Mouse (Mus musculus): ENCODE measurements around the gene Sema4d. TPM values are rescaled to one million over a fixed set of nuclear protein-coding genes. Genes with fewer than 3 reads are reported as not detected.

Gene Sema4d
- polyA plus RNA-seq, 1 experiment from 2014 or later = 12.3 TPM

DNA sequence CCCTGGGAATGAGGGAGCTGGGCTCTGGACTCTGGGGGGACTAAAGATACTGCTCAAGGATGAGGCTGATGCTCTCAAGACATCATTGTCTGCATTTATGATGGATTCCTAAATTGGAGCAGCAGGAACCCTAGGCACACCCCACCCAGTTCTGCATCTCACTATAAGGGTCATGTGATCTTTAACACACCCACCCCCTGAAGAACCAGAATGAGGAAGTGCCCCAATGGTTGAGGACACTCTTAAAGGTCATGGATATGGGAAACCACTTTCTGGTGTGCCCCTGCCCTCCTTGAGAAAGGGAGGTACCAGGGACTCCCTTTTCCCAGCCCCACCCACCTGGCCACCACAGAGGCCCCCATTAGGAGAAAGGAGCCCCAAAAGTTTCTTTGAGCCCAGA, 97.1 kb downstream of the Sema4d start:
- no peak overlapping the region for H3K9ac ChIP-seq

DNA sequence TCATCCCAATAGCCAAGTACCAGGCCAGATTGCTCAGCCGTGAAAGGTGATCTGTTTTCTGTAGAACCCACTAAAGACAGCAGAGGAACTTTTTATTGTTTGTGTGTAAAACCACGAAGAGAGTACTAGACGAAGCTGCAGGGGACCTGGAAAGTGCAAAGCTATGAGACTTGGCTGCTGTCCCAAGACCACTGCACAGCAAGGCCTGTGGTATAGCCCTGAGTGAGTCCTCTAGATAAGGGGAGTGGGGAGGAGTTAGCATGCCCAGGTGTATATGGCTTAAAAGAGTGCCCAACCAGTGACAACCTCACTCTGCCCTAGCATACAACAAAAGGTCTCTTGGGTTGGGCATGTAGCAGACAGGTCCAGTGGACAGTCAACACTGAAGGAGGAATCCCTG, 104.9 kb downstream of the Sema4d start:
- no peak for ATAC-seq (ENCODE audit: insufficient read depth)
- DNase-seq = no peak
- H3K4me2 ChIP-seq = no peak overlapping the region
- H3K9ac ChIP-seq = no peak overlapping the region
- H3K4me3 ChIP-seq (ENCODE audit: low read depth, low read length) = no peak overlapping the region
- TF ChIP-seq CTCF (IDR thresholded peaks at IDR 0.05; ENCODE audit: low read depth) = no peak
- no peak overlapping the region for H3K27ac ChIP-seq (ENCODE audit: low read depth)
- H3K27me3 ChIP-seq (ENCODE audit: insufficient read depth, low read length) = no peaks in the 10 kb centered on the region
- no peaks in the 10 kb centered on the region for H3K4me1 ChIP-seq (ENCODE audit: insufficient read depth)
- 61% methylated on average over 3 of the region's 3 CpGs for WGBS
- H3K9me3 ChIP-seq (ENCODE audit: low read depth, low read length) = no peaks in the 10 kb centered on the region
- H3K36me3 ChIP-seq (ENCODE audit: insufficient read depth) = peaks cover 47% of the 10 kb centered on the region

More for the DNA sequence above, 97.1 kb downstream of the Sema4d start:
- no peak for TF ChIP-seq CTCF (IDR thresholded peaks at IDR 0.05; ENCODE audit: low read depth)
- Histone ChIP-seq H3K4me1 (ENCODE audit: insufficient read depth) (no peaks in the 10 kb centered on the region), H3K4me2 (no peak overlapping the region), H3K36me3 (ENCODE audit: insufficient read depth) (0 out of 2 replicates have a peak, but pooled peaks cover 2% of the 10 kb centered on the region), H3K9me3 (ENCODE audit: low read depth, low read length) (no peaks in the 10 kb centered on the region), H3K4me3 (ENCODE audit: low read depth, low read length) (no peak overlapping the region), H3K27ac (ENCODE audit: low read depth) (no peak overlapping the region), H3K27me3 (ENCODE audit: insufficient read depth, low read length) (no peaks in the 10 kb centered on the region)
- no peak for ATAC-seq (ENCODE audit: insufficient read depth)
- no peak for DNase-seq

DNA sequence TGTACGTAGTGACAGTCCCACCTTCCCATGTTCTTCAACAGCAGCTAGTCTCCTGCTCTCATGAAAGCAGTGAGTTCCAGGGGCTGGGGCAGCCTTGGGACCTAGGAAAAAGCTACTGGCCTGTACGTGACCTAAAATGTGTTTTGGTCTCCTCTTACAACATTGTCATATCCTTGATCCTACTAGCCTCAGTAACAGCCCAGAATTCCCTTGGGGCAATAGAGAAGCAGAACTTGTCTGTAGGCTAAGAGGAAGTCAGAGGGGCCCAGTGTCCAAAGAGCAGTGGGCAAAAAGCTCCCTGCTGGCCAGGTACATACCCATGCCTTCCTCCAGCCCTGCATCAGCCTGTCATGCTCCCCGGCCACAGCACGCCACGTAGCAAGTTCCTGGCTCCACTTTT, 106.6 kb downstream of the Sema4d start:
- ATAC-seq (ENCODE audit: insufficient read depth) = no peak
- Histone ChIP-seq H3K27me3 (ENCODE audit: insufficient read depth, low read length) (no peaks in the 10 kb centered on the region), H3K9ac (no peak overlapping the region), H3K4me1 (ENCODE audit: insufficient read depth) (no peaks in the 10 kb centered on the region), H3K36me3 (ENCODE audit: insufficient read depth) (peaks cover 64% of the 10 kb centered on the region), H3K4me3 (ENCODE audit: low read depth, low read length) (no peak overlapping the region), H3K27ac (ENCODE audit: low read depth) (no peak overlapping the region), H3K9me3 (ENCODE audit: low read depth, low read length) (no peaks in the 10 kb centered on the region), H3K4me2 (no peak overlapping the region)
- WGBS = 85% methylated on average over 5 of the region's 5 CpGs
- no peak for DNase-seq
- no peak for TF ChIP-seq CTCF (IDR thresholded peaks at IDR 0.05; ENCODE audit: low read depth)

DNA sequence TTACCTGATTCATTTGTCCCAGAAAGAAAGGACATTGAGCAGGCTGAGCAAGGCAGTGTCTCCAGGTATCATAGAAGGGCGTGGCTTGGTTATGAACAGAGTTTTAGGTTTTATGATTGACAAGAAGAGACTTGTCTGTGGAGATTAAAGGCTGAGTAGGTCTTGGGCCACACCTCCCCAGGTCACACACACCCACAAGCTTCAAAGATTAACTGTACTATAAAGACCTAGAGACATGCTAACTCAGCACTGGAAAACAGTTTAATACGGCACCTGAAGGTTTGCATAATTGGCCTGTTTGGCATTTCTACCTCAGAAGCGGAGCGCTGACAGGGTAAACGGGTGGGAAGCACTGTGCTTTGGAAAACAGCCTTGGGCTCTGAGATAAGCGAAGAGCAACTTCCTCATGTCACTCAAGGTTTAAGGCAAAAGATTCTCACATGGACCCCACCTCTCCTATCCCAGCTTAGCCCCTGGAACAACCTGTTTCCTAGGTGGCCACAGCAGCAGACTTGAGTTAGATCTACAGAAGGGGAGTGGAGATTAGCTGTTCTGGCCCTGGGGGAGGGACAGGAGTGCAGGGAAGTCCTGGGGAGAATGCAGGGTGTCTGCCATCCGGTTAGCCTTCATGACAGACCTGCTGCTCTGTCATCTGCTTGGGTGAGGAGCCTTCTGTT, 108.1 kb downstream of the Sema4d start:
- Histone ChIP-seq H3K27me3 (ENCODE audit: insufficient read depth, low read length) (no peaks in the 10 kb centered on the region), H3K4me1 (ENCODE audit: insufficient read depth) (no peaks in the 10 kb centered on the region), H3K4me2 (no peak overlapping the region), H3K4me3 (ENCODE audit: low read depth, low read length) (no peak overlapping the region), H3K9me3 (ENCODE audit: low read depth, low read length) (no peaks in the 10 kb centered on the region), H3K27ac (ENCODE audit: low read depth) (no peak overlapping the region), H3K9ac (no peak overlapping the region), H3K36me3 (ENCODE audit: insufficient read depth) (peaks cover 76% of the 10 kb centered on the region)
- ATAC-seq (ENCODE audit: insufficient read depth) = no peak
- TF ChIP-seq CTCF (IDR thresholded peaks at IDR 0.05; ENCODE audit: low read depth) = no peak
- DNase-seq = no peak
- 88% methylated on average over 7 of the region's 7 CpGs for WGBS

DNA sequence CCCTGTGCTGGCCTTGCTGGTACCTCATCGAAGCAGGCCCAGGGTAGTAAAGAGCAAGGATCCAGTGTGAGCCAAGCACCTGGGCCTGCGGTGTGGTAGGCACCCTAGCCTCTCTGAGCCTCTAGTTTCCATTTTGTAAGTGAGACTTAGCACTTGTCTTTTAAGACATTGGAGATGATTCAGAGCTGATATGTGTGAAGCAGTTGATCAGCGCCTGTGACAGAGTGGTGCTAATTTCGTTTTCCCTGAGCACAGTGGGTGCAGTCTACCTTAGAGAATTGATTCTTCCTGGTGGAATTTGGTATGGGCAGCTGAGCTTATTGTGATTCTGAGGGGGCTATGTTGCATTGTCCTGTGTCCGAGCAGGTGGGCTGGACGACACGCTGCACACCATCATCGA, 111.9 kb downstream of the Sema4d start:
- Histone ChIP-seq H3K4me2 (no peak overlapping the region), H3K4me1 (ENCODE audit: insufficient read depth) (no peaks in the 10 kb centered on the region), H3K27ac (ENCODE audit: low read depth) (no peak overlapping the region), H3K27me3 (ENCODE audit: insufficient read depth, low read length) (no peaks in the 10 kb centered on the region), H3K4me3 (ENCODE audit: low read depth, low read length) (no peak overlapping the region), H3K36me3 (ENCODE audit: insufficient read depth) (peaks cover 99% of the 10 kb centered on the region), H3K9me3 (ENCODE audit: low read depth, low read length) (no peaks in the 10 kb centered on the region), H3K9ac (no peak overlapping the region)
- no peak for TF ChIP-seq CTCF (IDR thresholded peaks at IDR 0.05; ENCODE audit: low read depth)
- ATAC-seq (ENCODE audit: insufficient read depth) (no peak), DNase-seq (no peak)
- 95% methylated on average over 8 of the region's 8 CpGs for WGBS

DNA sequence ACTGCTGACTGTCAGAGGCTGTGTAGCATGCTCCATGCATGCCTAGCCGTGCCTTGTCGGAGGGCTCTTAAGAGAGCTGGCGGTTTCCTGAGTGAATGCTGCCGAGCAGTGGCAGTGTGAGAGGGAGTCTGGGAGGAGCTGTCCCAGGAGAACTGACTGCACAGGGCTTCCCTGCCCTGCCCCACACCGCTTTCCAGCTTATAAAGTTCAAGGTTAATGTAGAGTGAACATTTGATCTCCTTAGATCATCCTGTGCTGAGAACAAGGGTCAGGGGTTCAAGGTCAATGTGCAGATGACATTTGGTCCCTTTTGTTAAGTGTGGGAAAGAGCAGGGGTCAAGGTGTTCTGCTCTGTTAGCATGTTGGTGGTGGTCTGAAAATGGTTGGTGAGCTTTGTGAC, 112.5 kb downstream of the Sema4d start:
- no peaks in the 10 kb centered on the region for H3K9me3 ChIP-seq (ENCODE audit: low read depth, low read length)
- no peak overlapping the region for H3K4me3 ChIP-seq (ENCODE audit: low read depth, low read length)
- peaks cover 100% of the 10 kb centered on the region for H3K36me3 ChIP-seq (ENCODE audit: insufficient read depth)
- TF ChIP-seq CTCF (IDR thresholded peaks at IDR 0.05; ENCODE audit: low read depth) = no peak
- no peak overlapping the region for H3K4me2 ChIP-seq
- WGBS = 80% methylated on average over 5 of the region's 5 CpGs
- no peak overlapping the region for H3K9ac ChIP-seq
- H3K27me3 ChIP-seq (ENCODE audit: insufficient read depth, low read length) = no peaks in the 10 kb centered on the region
- H3K4me1 ChIP-seq (ENCODE audit: insufficient read depth) = no peaks in the 10 kb centered on the region
- ATAC-seq (ENCODE audit: insufficient read depth) (no peak), DNase-seq (no peak)
- H3K27ac ChIP-seq (ENCODE audit: low read depth) = no peak overlapping the region

DNA sequence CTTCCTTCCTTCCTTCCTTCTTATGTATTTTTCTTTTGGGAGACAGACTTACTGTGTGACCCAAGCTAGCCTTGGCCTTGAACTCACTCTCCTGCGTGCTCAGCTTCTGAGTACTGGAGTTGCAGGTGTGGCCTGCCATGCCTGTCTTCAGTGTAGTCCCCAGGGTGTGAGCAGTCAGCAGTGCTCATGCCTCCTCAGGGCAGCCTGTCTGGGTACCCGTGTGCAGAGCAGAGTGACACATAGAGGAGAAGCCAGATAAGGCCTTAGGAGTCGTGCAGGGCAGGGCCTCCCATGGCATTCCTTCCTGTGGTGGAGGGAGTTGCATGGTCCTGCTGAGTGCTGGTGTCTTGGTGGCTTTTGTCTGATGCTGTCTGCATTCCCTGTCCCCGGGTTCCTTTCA, 114.2 kb downstream of the Sema4d start:
- ATAC-seq (ENCODE audit: insufficient read depth) = no peak
- TF ChIP-seq CTCF (IDR thresholded peaks at IDR 0.05; ENCODE audit: low read depth) = no peak

More for the DNA sequence above, 114.2 kb downstream of the Sema4d start:
- Histone ChIP-seq H3K27ac (ENCODE audit: low read depth) (no peak overlapping the region), H3K4me1 (ENCODE audit: insufficient read depth) (no peaks in the 10 kb centered on the region), H3K9me3 (ENCODE audit: low read depth, low read length) (no peaks in the 10 kb centered on the region), H3K9ac (no peak overlapping the region), H3K36me3 (ENCODE audit: insufficient read depth) (peaks cover 97% of the 10 kb centered on the region), H3K4me3 (ENCODE audit: low read depth, low read length) (no peak overlapping the region), H3K4me2 (no peak overlapping the region), H3K27me3 (ENCODE audit: insufficient read depth, low read length) (no peaks in the 10 kb centered on the region)
- DNase-seq = no peak
- WGBS = 78% methylated on average over 4 of the region's 4 CpGs

All from lung, embryonic 14.5 days (tissue).